Mouse (Mus musculus): Measurements from ENCODE around the gene Ccdc84.
A peak's percentile ranks its signal among the peaks of the same experiment; 100 is the strongest.
"Not testable (repeated sequence)": the region's sequence is repeated elsewhere in the genome, so short reads cannot be mapped to it uniquely, and the experiment has no call there.

The Ccdc84 gene

DNA sequence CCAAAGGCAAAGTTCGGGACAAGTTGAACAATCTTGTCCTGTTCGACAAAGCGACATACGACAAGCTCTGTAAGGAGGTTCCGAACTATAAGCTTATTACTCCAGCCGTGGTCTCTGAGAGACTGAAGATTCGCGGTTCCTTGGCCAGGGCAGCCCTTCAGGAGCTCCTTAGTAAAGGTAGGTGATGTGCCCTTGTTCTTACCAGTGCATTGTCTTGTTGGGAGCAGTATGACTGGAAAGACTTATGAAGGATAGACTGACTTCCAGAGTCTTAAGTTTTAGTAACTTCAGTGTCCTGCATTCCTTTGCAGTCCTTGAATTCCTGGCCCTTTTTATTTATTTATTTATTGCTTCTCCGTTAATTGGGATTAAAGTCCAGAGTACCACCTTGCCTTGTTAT lies 9.7 kb downstream of the Ccdc84 start:
- not testable (repeated sequence) for DNase-seq (ENCODE audit: low spot score in 2 of 2)

DNA sequence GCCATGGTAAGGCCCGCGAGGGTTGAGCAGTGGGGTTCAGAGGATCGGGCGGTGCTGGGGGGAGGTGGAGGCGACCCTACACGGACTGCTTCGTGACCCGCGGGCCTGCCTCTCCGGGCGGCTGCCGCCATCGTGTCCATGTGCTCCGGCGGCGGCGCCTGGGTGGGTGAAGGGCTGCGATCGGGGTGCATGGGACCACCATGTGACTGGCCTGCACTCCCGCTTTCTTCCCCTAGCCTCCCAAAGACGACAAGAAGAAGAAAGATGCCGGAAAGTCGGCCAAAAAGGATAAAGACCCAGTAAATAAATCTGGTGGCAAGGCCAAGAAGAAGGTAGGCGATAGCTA lies 10.6 kb downstream of the Ccdc84 start:
- no peak for DNase-seq (ENCODE audit: low spot score in 2 of 2)

DNA sequence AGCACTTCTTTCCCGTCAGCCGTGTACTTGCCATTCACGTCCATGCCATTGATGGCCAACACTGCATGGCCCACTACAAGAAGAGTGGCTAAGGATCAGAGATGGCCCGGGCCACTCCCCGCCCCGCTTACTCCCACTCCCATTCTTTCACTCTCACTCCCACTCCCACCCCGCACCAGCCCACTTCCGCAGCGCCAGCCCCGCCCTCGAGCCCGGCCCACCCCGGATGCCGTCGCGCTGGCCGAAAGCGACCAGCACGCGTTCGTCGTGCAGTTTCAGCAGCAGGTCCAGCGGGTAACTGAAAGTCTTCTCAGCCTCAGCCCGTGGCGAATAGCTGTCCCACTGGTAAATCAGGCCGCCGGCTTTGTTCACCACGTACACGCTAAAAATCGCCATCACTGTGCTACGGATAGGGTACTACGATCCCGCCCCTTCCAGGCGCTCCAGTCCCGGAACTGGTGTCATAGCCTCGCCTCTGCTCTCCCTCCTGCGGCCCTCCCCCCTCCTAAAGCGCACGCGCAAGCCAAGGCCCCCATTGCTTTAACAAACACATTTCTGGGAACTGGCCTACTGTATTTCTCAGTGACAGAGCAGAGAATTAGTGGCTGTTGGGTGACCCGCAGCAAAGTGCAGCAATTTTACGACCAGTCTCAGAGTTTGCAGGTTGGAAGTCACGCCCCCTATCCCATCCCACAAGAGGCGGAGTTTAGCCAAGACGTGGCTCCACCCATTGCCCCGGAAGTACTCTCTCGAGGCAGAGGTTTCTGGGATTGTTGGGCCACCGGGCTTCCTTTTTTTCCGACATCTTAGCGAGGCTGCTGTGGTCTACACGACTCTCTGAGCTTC lies 11.2 kb downstream of the Ccdc84 start, which contains the start of the genes Rps25 and Trappc4:
Rps25 (plus strand) TSS at position 234 of the 846 bp plus-strand sequence.
Trappc4 (minus strand) TSS at position 695 of the 846 bp plus-strand sequence.
- peak; percentile 88 to 89 for DNase-seq (ENCODE audit: low spot score in 2 of 2)

DNA sequence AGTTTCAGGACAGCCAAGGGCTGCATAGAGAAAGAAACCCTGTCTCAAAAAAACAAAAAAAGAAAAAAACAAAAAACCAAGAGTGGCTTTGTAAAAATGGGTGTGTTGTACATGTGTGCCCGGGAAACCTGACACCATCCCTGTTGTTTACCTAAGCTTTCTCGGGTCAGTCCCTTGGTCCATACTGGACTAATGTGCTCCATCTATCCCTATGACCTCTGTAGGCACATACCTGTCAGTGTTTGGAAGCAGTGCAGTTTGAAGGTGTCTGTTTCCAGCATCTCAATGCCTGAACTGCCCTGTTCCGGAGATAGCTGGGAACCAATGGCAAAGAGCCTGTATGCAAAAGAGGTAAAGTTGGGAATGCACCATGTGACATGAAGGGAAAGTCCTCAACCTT lies 13.4 kb downstream of the Ccdc84 start:
- DNase-seq (ENCODE audit: low spot score in 2 of 2): no peak

DNA sequence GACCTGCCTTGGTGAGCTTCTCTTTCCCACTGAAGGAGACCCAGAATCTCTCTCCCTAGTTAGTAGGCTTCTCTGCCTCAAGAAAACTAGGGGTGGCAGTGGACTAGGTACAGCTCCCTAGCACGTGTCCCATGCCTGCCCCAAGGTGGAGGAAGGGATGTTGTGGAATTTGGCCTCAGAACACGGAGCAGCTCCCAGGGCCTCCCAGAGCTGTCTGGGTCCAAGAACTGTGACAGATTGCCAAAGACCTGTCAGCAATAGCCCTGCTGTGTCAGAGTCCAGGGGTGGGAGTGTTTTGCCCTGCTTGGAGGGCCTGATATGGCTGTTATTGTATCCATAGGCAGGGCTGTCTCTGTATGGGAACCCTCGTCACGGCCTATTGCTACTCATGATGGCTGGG lies 17.3 kb downstream of the Ccdc84 start:
- DNase-seq (ENCODE audit: low spot score in 2 of 2): no peak

DNA sequence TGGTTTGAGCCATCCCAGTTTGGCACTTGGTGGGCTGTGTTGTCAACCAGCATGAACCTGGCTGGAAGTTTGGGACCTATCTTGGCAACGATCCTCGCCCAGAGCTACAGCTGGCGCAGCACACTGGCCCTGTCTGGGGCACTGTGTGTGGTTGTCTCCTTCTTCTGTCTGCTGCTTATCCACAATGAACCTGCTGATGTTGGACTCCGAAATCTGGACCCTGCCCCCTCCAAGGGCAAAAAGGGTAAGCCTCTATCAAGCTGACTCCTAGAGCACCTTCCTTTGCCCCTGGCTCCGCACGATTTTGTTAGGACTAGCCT lies 18.6 kb downstream of the Ccdc84 start:
- DNase-seq (ENCODE audit: low spot score in 2 of 2): no peak

DNA sequence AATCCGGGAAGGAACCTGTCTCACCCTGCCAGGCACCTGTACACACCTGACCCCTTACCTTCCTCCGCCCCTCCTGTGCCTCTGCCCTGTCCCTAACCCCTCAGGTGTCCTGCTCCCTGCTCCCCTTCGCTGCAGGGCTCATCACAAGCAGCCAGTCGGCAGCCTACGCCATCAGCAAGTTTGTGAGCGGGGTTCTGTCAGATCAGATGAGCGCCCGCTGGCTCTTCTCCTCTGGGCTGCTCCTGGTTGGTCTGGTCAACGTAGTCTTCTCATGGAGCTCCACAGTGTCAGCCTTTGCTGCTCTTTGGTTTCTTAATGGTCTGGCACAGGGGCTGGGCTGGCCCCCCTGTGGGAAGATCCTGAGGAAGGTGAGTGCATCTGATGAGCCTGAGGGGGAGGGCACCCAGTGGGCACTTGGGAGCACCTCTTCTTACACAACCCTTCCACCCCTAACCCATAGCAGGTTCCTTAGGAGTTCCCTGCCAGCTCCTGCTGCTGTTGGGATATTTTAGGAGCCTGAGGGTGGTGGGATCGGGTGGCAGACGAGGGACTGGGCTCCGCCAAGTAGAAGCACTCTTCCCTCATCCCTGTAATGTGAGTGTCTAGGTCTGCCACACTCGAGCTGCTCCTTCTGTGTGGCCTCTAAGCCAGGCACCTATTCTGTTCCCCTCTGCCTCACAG lies 19.1 kb downstream of the Ccdc84 start:
- no peak for DNase-seq (ENCODE audit: low spot score in 2 of 2)

DNA sequence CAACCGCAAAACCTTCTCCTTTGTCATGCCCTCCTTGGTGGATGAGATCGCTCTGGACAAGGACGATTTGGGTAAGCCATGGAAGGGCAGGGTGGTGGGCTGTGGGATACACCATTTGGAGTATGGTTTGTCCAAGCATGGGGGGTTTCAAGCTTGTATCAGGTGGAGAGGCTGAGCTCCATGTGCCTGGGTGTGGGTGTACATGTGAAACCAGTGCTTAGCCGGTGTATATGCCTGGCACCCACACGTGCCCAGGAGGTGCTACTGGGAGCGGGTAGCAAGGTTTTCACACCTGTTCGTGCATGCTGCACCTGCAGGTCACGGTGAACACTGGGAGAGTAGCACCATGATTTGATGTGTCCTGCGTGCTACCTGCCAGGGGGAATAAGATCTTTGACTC lies 19.8 kb downstream of the Ccdc84 start:
- DNase-seq (ENCODE audit: low spot score in 2 of 2): no peak

DNA sequence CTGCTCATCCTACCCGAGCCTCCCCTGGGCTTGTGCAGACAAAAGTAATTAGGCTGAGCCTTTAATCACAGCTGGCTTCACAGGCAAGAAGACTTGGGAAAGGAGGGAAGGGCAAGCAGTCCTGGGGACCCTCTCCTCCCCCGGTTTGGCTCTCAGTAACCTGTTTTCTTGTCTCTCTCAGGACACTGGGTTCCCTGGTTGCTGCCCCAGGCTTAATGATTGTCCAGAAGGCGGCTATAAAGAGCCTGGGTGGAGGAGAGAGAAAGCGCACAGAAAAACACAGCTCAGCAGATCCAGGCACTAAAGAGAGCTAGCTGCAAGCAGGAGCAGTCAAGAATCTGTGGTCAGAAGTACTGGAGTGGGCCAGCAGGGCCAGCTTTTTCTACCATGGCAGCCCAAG lies 20.3 kb downstream of the Ccdc84 start:
- DNase-seq (ENCODE audit: low spot score in 2 of 2): no peak

DNA sequence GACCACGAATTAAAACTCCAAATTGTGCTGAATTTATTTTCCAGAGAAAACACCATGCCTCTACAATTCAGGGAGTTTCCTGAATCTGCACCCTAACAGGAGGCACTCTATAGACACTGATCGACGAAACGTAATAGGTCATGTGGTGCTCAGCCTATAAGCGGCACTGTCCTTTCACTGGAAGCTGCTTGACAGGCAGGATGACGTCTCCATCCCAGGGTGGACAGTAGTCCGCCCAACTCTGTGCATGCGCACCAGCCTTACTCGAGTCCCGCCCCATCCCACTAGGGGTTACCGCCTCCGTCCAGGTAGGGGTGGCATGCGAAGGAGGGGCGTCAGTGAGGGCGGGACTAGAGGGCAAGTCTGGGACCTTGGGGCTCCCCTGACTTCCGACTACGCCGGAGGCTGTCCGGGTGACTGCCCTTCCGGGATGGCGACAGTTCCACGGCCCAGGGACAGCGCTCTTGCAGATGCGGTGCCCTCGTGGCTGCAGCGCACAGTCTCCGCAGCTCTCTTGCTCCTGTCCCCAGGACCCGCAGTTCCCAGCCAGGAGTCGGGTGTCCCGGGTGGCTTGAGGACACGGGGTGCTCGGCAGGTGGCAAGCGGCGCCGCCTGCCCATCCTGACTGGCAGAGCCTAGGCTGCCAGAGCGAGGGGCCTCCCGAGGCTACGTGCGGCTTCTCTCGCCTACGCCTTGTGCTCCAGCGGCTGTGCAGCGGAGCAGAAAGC lies 21.5 kb downstream of the Ccdc84 start, which contains the start of gene Slc37a4:
Slc37a4 (plus strand) TSS at position 169 of the 728 bp plus-strand sequence.
- DNase-seq (ENCODE audit: low spot score in 2 of 2): peak; percentile 86 to 92

DNA sequence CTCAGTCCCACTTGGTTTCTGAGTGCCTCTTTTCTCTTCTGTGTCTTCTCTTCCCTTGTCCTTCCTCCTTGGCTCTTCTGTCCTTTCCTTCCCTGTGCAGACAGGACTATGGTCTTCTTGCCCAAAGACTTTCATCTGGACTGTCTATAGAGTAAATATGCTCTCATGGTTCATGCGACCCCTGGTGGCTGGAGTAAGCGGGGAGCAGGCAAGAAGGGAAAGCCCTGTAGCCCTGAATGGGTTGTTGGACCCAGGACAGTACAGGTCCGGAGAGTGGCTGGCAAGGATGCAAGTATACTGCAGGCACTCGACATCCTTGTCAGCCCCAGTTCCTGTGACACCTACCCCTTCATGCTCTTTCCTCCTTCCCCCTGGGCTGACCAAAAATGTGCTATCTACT lies 26.9 kb downstream of the Ccdc84 start:
- peak in 1 of 2 experiments; percentile 56 for DNase-seq (ENCODE audit: low spot score in 2 of 2)

DNA sequence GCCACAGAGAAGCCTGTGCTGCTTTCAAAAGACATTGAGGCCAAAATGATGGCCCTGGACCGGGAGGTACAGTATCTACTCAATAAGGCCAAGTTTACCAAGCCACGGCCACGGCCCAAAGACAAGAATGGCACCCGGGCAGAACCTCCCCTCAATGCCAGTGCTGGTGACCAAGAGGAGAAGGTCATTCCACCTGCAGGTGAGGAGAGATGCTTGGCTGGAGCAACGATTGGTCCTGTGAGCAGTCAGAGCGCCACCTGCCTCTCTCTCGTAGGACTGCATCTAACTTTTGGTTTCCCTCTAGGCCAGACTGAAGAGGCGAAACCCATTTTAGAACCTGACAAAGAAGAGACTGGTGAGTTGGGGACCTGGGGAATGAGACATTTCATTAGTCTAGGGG lies 29.1 kb downstream of the Ccdc84 start:
- DNase-seq (ENCODE audit: low spot score in 2 of 2): no peak

DNA sequence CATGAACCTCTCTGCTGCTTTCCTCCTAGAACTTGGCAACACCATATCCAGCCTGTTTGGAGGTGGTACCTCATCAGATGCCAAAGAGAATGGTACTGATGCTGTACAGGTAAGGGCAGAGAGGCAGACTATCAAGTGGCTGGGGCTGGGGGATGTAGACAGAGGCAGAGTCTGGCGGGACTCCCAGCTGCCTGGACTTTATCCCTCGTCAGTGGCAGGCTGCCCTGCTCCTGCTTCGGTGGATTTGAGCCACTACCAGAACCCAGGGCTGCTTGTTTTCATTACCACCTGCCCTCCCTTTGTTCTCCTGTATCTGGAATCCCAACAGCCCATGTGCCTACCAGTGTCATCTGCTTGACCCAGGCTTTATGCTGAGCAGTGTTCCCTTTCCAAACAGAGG lies 31.1 kb downstream of the Ccdc84 start:
- DNase-seq (ENCODE audit: low spot score in 2 of 2): no peak

DNA sequence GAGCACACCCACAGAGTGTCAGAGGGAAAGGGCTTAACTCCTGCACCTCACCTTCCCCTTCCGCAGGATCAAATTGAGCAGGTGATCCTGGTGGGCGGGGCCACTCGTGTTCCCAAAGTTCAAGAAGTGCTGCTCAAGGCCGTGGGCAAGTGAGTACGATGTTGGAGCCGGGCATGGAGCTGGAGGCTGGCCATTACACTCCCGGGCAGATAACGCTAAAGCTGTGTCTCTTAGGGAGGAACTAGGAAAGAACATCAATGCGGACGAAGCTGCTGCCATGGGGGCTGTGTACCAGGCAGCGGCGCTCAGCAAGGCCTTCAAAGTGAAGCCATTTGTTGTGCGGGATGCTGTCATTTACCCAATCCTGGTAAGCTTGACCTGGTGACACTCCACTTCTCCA lies 33.8 kb downstream of the Ccdc84 start:
- DNase-seq (ENCODE audit: low spot score in 2 of 2): no peak

DNA sequence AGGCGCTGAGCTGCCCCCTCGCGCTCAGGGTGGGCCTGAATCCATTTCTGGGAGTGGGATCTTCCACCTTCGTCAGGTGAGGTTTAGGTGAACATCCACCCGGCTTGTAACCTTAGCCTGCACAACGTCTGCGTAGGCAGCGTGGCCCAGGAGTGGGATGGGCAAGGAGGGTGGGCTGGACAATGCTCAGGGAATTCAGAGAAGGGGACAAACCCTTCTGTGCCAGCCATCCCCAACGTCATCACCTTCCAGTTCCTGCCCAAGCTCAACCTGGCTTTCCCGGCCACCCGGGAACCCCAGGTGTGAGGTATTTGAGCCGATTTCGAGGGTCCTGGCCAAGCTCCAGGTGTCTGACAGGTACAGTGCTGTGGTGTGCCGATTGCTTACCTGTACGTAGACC lies 38.5 kb downstream of the Ccdc84 start:
- DNase-seq (ENCODE audit: low spot score in 2 of 2): no peak

DNA sequence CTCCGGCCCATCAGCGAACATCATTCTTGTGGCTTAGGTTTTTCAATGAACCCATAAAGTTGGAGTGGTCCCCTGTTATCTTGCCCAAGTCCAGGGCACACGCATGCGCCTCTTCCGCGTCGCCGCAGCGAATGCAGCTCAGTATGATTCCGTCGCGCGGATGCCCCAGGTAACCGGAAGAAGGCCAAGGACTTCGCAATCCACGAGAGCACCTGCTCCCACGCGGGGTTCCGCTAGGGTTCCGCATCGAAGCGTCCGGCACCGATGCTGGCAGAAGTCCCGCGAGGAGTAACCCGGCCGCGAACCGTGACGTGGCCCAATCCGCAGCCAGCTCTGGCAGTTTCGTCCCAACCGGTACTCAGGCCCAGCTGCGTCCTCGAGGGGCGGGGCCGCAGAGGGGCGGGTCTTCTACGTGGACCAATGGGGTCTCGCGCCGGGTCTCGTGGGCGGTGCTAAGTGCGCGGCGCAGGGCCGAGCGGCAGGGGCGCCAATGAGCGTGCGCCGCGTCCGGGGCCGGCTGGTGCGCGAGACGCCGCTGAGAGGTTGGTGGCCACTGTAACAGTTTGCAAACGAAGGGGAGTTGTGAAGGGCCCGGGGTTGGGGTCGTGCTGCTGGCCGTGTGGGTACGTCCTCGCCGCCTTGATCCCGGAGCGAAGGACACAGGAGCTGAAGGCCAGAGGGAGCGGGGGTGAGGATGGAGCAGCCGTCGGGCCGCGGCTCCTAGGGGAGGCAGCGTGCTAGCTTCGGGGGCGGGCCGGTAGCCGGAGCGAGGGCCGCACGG lies 39.1 kb downstream of the Ccdc84 start, which contains the start of gene Hyou1:
Hyou1 (plus strand) TSS at position 437 of the 781 bp plus-strand sequence.
- DNase-seq (ENCODE audit: low spot score in 2 of 2): peak; percentile 98 to 99

DNA sequence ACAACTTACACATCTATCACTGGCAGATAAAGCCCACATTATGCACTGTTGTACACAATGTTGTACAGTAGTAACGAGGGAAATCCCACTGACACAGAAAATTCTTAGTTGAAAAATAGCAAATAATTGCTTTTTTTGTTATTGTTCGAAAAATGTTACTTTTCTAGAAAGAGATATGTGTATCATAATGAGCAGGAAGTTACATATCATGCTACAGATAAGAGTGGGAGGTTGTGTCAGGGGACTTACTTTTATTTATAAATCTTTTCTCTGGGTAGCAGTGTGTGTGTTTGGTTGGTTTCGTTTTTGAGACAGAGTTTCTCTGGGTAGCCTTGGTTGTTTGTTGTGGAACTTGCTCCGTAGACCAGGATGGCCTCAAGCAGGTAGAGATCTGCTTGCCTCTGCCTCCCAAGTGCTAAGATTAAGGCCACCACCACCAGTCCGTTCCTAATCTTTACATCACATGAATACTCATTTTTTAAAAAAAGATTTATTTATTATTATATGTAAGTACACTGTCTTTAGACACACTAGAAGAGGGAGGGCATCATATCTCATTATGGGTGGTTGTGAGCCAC lies 40.1 kb downstream of the Ccdc84 start:
- DNase-seq (ENCODE audit: low spot score in 2 of 2): no peak

DNA sequence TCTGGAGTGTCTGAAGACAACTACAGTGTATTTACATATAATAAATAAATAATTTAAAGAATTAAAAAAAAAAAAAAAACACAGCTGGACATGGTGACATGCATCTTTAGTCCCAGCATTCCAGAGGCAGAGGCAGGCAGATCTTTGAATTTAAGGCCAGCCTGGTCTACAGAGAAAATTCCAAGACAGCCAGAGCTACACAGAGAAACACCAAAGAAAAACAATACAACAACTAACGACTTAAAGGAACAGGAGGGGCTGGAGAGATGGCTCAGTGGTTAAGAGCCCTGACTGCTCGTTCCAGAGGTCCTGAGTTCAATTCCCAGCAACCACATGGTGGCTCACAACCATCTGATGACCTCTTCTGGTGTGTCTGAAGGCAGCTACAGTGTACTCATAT lies 41.0 kb downstream of the Ccdc84 start:
- DNase-seq (ENCODE audit: low spot score in 2 of 2): not testable (repeated sequence)

DNA sequence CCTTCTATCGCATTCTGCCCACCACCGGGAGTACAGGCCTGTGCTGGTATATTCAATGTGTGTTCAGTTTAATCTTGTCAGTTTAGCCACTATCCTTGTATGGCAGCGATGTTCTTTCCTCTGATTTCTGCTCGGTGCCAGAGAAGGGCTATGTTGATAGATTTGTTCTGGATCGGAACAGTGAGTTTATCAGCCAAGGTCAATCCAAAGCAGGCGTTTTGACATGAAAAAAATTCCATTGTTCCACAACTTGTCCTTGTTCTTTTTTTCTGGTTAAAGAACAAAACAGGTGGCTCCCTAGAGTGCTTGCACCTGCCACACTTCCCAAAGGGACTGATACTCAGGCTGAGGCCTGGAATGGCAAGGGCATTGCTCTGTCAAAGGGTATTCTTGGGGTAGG lies 42.2 kb downstream of the Ccdc84 start:
- DNase-seq (ENCODE audit: low spot score in 2 of 2): no peak

DNA sequence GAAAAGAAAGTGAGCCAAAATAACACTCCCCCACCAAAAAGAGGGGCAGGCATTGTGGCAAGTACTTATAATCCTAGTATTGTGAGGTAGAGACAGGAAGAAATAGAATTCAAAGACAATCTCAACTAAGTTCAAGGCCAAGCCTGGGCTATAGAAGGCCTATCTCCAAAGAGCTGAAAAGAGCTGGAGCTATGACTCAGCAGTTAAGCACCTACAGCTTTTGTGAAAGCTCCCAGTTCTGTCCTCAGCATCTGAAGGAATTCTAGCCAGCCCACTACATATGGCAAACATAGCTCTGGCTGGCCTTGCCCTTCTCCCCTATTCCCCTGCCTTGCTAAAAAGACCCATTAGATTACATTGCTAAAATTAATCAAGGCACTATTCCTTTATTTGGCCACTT lies 45.0 kb downstream of the Ccdc84 start:
- DNase-seq (ENCODE audit: low spot score in 2 of 2): no peak

DNA sequence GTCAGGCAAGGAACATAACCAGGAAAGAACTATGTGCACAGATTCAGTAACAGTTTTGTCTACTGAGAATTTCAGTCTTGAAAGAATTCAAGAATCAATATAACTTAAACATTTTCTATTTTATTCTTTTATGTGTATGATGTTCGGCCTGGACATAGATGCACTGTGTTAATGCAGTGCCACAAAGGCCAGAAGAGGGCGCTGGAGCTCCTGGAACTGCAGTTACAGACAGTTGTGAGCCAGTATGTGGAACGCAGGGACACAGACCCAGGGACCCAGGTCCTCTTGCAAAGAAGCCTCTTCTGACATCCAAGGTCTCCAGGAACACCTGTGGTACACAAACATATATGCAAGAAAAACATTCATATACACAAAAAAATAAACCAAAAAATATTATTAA lies 53.9 kb downstream of the Ccdc84 start:
- DNase-seq (ENCODE audit: low spot score in 2 of 2): no peak

Measured in frontal cortex, postnatal 14 days (tissue).